Mouse (Mus musculus) embryonic fibroblast, embryonic 13.5 days (primary cell): ENCODE measurements around the gene Tmem132c.

Experiments used
- CTCF ChIP-seq: IDR thresholded peaks from 2 replicates; pipeline ENCODE4 v1.5.1; 2011; ENCODE audit warnings: mild to moderate bottlenecking, control low read depth, low read length, moderate library complexity, borderline replicate concordance; ENCODE audit not compliant: insufficient read depth
- POLR2A ChIP-seq: IDR thresholded peaks from 2 replicates; pipeline ENCODE4 v1.6.1; 2011; ENCODE audit warnings: low read depth, mild to moderate bottlenecking, control low read depth, low read length, moderate library complexity

DNA sequence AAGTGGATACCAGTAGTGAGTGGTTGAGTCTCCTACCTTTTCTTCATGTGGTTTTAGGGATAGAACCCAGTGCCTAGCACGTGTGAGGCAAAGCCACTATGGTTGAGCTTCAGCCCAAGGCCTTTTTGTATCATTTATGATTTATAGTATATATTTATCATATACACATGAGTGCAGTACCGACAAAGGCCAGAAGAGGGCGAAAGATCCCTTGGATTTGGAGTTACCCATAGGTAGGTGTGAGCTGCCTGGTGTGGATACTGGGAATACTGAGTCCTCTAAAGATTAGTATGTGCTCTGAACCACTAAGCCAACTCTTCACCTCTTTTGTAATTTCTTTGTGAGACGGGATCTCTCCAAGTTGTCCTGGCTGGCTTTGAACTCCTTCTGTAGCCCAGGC is 212.0 kb downstream of the Tmem132c start:
- TF ChIP-seq POLR2A (no peak), CTCF (no peak)
